Mouse (Mus musculus) megakaryocyte-erythroid progenitor cell, adult 5-6 weeks (primary cell): ENCODE measurements around the gene Ager. TPM values are rescaled to one million over a fixed set of nuclear protein-coding genes. Genes with fewer than 3 reads are reported as not detected.
A peak's percentile ranks its signal among the peaks of the same experiment; 100 is the strongest.

Experiments
- ATAC-seq: replicated peaks from 2 replicates; pipeline ENCODE4 v1.8.0; 2016; ENCODE audit warnings: mild to moderate bottlenecking, inconsistent platforms; ENCODE audit not compliant: severe bottlenecking, poor library complexity, low FRiP score, low TSS enrichment
- total RNA-seq, 2 experiments: library from RNA; stranded (forward) in 1 of 2; stranded (reverse) in 1 of 2; fragments of 200-1000, 215-1000 nt in 1 of 2; fragments of >200 nt in 1 of 2; fragmentation: Nextera tagmentation in 1 of 2; gene quantifications; 2 replicates each; pipeline ENCODE4 v1.2.3; 2014 to 2017

Gene Ager
- total RNA-seq, 2 experiments from 2014 or later = 6.6 TPM; not detected in 1

GRCm38 (mm10) chr17:34627943-34628643, 30.4 kb downstream of the Ager start, which contains the start of gene Ppt2:
Gene Ppt2 (minus strand): TSS chr17:34628510.
- no peak for ATAC-seq

- ATAC-seq = no peak
Measured at GRCm38 (mm10) chr17:34628644-34628967, 30.9 kb downstream of the Ager start.

- no peak for ATAC-seq
Measured at GRCm38 (mm10) chr17:34629221-34629751, 31.6 kb downstream of the Ager start, which contains the start of gene Prrt1. Gene Prrt1 (plus strand): TSS chr17:34629533.

GRCm38 (mm10) chr17:34629796-34630603, 32.3 kb downstream of the Ager start:
- ATAC-seq = no peak

- ATAC-seq = no peak
Measured at GRCm38 (mm10) chr17:34630761-34631301, 33.2 kb downstream of the Ager start.

GRCm38 (mm10) chr17:34631647-34632046, 34.0 kb downstream of the Ager start:
- no peak for ATAC-seq

- ATAC-seq = peak; percentile 91
Measured at GRCm38 (mm10) chr17:34632261-34632691, 34.6 kb downstream of the Ager start.

- no peak for ATAC-seq
Measured at GRCm38 (mm10) chr17:34635671-34636070, 38.0 kb downstream of the Ager start.

GRCm38 (mm10) chr17:34637459-34637858, 39.8 kb downstream of the Ager start:
- ATAC-seq = no peak

GRCm38 (mm10) chr17:34639461-34640255, 42.0 kb downstream of the Ager start:
- ATAC-seq = no peak

- ATAC-seq = no peak
Measured at GRCm38 (mm10) chr17:34640778-34641601, 43.3 kb downstream of the Ager start.

GRCm38 (mm10) chr17:34641945-34642344, 44.3 kb downstream of the Ager start:
- ATAC-seq = no peak

GRCm38 (mm10) chr17:34643379-34643778, 45.7 kb downstream of the Ager start:
- ATAC-seq = no peak

GRCm38 (mm10) chr17:34643944-34644343, 46.3 kb downstream of the Ager start:
- ATAC-seq = no peak

GRCm38 (mm10) chr17:34644608-34645007, 46.9 kb downstream of the Ager start, which contains the start of gene Fkbpl:
Gene Fkbpl (plus strand): TSS chr17:34644764.
- ATAC-seq = peak; percentile 86

GRCm38 (mm10) chr17:34645256-34645829, 47.7 kb downstream of the Ager start:
- ATAC-seq = no peak

GRCm38 (mm10) chr17:34645831-34646511, 48.3 kb downstream of the Ager start:
- no peak for ATAC-seq
